Mouse (Mus musculus) cerebellum, postnatal 4 days (tissue): Measurements from ENCODE around the gene Iffo1.
"Not testable (repeated sequence)": the region's sequence is repeated elsewhere in the genome, so short reads cannot be mapped to it uniquely, and the experiment has no call there.

Source experiments
- DNase-seq, 2 experiments: peaks; one replicate each; pipeline ENCODE4 v3.0.0; 2022; ENCODE audit warnings: low spot score in 2 of 2, mixed read lengths in 1 of 2

The Iffo1 gene

DNA sequence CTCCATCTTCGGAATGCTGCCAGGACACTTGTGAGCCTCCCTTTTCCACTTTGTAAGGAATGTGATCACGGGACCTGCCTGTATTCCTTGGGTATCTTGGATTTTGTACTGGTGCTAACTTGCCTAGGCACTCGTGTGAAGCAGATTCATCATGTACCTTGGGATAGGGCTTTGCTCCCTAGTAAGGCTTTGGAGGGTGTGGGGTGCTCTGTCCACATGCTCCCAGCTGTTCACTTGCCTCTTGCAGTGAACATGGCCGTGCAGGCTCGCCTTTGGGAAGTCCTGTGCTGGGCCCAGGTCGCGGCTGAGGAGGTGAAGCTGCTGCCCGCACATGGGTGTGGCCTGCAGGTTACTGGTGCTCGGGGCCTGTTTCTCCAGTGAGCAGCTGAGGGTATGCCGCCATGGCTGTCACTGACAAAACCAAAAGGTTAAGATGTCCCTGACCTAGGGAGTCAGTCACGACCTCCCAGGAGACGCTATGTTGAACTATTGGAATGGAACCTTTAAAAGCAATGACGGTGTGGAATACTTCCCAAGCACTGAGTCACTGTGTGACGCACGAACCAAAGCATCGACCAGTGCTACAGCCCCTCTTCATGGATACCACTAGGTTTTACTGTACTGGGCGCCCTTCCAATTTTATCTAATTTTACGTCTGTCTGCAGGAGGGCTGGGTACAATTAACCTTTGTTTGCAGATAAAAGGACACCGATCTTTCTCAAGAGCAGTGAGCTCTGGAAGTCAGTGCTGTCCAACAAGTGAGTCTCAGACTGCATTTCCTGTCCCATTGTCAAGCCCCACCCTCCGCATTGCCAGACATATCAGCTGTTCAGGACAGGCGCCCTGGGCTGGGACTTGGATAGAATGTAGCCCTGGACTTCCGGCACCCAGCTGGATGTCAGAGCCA lies 16.1 kb downstream of the Iffo1 start:
- no peak for DNase-seq

DNA sequence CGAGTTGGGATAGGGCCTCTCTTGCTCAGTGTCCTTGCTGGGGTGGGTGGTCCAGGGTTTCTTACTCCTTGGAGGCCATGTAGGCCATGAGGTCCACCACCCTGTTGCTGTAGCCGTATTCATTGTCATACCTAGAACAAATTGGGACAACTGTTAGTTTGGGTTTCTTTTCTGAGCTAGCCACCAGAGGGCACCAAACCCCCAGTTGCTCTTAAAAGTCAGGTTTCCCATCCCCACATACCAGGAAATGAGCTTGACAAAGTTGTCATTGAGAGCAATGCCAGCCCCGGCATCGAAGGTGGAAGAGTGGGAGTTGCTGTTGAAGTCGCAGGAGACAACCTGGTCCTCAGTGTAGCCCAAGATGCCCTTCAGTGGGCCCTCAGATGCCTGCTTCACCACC lies 16.9 kb downstream of the Iffo1 start:
- DNase-seq = peak in 1 of 2 experiments; percentile 75

DNA sequence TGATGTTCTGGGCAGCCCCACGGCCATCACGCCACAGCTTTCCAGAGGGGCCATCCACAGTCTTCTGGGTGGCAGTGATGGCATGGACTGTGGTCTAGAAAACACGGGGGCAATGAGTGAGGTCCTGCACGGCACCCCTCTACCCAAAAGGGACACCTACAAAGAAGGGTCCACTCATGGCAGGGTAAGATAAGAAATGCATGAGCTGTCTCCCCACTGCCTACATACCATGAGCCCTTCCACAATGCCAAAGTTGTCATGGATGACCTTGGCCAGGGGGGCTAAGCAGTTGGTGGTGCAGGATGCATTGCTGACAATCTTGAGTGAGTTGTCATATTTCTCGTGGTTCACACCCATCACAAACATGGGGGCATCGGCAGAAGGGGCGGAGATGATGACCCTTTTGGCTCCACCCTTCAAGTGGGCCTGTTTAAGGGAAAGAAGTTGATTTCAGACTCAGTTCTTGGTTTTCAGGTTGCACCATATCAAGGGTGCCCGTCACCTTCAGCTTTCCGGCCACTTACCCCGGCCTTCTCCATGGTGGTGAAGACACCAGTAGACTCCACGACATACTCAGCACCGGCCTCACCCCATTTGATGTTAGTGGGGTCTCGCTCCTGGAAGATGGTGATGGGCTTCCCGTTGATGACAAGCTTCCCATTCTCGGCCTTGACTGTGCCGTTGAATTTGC lies 17.7 kb downstream of the Iffo1 start:
- not testable (repeated sequence) for DNase-seq

- no peak for DNase-seq
These were observed 19.0 kb downstream of the Iffo1 start for GRCm38 (mm10) chr6:125163801-125164657.

GRCm38 (mm10) chr6:125164672-125165327 lies 19.8 kb downstream of the Iffo1 start:
- peak in 1 of 2 experiments; percentile 64 for DNase-seq

- DNase-seq = peak; percentile 89 to 97
These were observed 20.4 kb downstream of the Iffo1 start for GRCm38 (mm10) chr6:125165328-125165891.

GRCm38 (mm10) chr6:125166051-125166751 lies 21.2 kb downstream of the Iffo1 start, which contains the start of gene Gapdh:
Gapdh (minus strand) TSS chr6:125166467.
- DNase-seq = peak in 1 of 2 experiments; percentile 47

GRCm38 (mm10) chr6:125166861-125167650 lies 22.0 kb downstream of the Iffo1 start:
- no peak for DNase-seq

GRCm38 (mm10) chr6:125168086-125168485 lies 23.0 kb downstream of the Iffo1 start:
- no peak for DNase-seq

DNA sequence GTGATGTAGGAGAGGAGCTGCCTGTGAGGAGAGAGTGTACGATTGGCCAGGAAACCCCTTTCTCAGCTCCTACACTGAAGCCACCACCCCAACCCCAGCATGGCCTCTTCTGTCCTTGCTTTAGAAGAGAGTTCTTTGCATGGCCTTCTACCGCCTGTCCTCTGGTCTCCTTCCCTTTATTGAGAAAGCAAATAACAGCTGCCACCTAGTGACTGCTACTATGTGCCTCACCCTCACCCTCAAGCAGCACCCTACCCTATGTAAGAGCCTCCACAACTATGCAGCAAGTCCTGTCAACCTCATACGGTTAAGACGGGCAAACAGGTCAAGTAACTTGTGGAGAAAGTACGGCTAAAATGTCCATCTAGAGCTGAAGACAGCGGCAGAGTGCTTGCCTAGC lies 25.2 kb downstream of the Iffo1 start:
- DNase-seq = no peak

- no peak for DNase-seq
These were observed 27.4 kb downstream of the Iffo1 start for GRCm38 (mm10) chr6:125172474-125172873.

DNA sequence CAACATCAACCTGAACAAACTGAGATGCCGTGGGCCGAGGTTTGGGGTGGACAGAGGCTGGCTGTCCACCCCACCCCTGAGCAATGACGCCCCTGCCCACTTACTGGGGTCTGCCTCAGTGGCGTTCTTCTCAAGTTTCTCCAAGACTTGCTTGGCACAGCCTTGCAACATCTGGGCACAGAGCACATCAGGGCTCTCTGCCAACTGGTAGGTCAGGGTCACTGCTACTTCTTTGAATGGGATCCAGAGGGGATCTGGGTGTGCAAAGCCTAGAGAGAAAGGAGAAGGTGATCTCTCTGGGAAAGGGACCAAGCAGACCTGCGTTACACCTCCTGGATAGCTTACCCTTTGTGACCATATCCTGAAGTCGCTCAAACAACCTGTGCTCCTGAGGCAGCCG lies 28.2 kb downstream of the Iffo1 start:
- DNase-seq = no peak

GRCm38 (mm10) chr6:125175469-125175868 lies 30.4 kb downstream of the Iffo1 start:
- DNase-seq = no peak

- no peak for DNase-seq
These were observed 34.6 kb downstream of the Iffo1 start for GRCm38 (mm10) chr6:125179601-125180000.

DNA sequence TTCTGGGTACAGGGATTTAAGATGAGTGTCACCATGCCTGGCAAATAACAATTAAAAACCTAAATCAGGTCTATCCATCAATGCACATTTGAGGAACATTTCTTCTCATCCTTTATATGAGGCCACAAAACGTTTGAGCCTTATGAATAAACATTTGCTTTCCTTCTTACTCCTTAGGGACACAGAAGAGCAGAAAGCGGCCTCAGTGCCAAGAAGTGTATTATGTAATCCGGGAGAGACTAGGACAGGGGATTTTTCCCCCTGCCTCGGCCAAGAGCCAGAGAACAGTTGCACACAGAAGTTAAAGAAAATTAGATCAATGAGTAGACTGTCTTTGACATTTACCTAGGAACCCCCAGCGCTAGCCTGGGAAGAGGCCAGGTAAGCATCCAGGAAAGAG lies 37.1 kb downstream of the Iffo1 start:
- no peak for DNase-seq

DNA sequence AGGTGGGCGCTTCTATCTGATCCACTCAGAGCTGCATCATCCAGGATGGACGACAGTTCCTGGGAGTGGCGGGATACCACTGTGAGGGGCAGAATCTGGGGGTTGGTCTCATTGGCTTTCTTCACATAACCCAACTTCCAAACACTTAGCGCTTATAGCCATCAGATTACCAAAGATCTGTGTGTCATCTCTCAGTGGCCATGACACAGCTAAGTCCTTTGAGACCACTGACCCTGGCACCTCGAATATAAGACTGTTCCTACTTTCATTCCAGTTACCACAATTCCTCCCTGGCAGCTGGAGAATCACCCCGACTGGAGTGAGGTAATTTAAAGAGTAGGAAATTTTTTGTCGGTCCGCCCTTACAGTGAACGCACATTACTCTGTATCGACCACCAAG lies 41.2 kb downstream of the Iffo1 start:
- no peak for DNase-seq

GRCm38 (mm10) chr6:125190816-125191215 lies 45.8 kb downstream of the Iffo1 start:
- no peak for DNase-seq

- DNase-seq = peak; percentile 96 to 99
These were observed 46.4 kb downstream of the Iffo1 start, which contains the start of the genes Ncapd2 and Mrpl51 for GRCm38 (mm10) chr6:125191332-125192015. Ncapd2 (minus strand) TSS chr6:125191701. Mrpl51 (plus strand) TSS chr6:125191801.
